Mouse (Mus musculus) layer of hippocampus, adult 9-11 months (tissue): ENCODE results near the gene Chp1.
A peak's percentile ranks its signal among the peaks of the same experiment; 100 is the strongest.
"Not testable (repeated sequence)": the region's sequence is repeated elsewhere in the genome, so short reads cannot be mapped to it uniquely, and the experiment has no call there.

Experiments used
- DNase-seq: peaks from one replicate; pipeline ENCODE4 v3.0.0; 2022

Chp1 gene

DNA sequence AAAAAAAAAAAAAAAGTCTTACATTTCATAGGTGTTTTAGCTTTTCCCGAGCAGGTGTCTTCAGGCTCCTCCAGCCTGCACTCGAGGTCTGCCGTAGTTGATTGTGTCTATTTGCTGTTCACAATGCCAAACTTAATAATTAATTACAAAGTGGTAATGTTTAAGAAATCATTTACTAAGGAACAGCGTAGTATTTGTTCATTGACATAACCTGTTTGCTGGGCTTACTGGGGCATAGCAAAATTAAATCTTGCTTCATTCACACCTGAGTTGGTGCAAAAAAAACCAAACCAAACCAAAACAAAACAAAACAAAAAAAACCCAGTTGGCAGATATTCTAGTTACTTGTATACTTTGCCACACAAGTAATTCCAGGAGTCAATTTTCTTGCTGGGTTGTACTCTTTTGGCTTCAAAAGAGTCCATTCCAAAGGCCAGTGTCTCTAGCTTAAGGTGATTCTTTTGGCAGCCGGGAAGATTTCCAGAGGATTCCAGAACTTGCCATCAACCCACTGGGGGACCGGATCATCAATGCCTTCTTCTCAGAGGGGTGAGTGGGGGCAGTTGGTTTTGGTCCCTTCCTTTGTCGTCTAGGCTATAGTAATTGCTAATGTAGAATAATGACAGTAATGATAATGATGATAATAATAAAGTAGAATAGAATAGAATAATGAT is 18.8 kb downstream of the Chp1 start:
- no peak for DNase-seq

DNA sequence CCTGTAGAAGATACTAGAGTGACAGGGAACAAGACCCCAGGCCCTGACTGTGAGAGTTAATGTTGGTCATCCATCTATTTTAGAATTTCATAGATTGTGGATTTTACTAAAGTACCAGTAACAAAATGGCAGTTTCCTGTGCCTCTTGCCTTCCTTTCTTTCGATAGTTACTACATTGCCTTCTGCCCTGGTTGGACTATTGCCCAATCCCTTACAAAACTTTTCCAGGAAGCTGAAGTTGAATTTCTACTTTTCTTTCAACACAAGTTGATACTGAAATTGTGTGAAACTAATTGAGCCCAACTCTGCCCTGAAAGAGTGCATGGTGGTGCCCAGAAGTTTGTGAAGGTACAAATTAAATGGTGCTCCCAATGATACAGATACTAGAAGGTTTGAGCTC is 25.0 kb downstream of the Chp1 start:
- DNase-seq = no peak

GRCm38 (mm10) chr2:119581571-119581970 is 34.1 kb downstream of the Chp1 start:
- no peak for DNase-seq

DNA sequence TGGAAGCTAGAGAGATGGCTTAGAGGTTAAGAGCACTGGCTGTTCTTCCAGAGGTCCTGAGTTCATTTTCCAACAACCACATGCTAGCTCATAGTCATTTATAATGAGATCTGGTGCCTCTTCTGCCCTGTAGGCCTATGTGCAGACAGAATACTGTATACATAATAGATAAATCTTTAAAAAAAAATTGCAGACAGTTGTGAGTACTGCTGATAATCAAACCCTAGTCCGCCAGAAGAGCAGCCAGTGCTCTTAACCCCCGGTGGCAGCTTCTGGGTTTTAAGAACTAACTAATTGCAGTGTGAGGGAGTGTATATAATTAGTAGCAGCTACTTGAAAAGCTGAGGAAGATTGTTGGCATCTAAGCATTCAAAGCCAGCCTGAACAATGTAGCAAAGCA is 35.9 kb downstream of the Chp1 start:
- no peak for DNase-seq

DNA sequence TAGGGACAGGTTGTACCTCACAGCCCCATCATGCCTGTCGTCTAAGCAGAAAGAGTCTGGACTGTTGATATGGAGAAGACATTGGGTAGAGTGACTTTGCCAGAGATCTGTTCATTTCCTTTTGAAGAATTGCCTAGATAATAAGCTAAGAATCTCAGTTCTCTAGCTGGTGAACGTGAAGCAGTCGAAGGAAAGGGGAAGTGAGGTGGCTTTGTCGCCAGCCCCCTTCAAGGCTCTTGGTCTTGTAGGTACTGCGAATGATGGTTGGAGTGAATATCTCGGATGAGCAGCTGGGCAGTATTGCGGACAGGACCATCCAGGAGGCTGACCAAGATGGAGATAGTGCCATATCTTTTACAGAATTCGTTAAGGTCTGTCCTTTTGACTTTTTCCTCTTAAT is 36.8 kb downstream of the Chp1 start:
- no peak for DNase-seq

- DNase-seq = no peak
These were observed 39.9 kb downstream of the Chp1 start for GRCm38 (mm10) chr2:119587383-119587782.

DNA sequence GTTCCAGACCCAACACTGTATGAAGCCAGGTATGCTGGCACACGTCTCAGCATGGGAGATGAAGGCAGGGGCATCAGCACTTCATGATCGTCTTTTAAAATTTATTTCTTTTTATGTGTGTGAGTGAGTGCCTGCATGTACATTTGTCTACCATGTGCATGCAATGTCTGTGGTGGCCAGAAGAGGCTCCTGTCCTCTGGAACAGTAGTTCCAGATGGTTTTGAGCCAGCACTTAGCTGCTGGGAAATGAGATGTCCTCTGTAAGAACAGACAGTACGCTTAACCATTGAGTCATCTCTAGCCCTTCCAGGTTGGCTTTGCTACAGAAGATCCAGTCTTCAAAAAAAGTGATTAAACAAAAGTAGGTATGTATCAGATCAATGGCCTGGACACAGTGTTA is 43.8 kb downstream of the Chp1 start:
- no peak for DNase-seq

GRCm38 (mm10) chr2:119593765-119594112 is 46.2 kb downstream of the Chp1 start:
- no peak for DNase-seq

- peak; percentile 96 for DNase-seq
These were observed 46.9 kb downstream of the Chp1 start for GRCm38 (mm10) chr2:119594113-119594981.

DNA sequence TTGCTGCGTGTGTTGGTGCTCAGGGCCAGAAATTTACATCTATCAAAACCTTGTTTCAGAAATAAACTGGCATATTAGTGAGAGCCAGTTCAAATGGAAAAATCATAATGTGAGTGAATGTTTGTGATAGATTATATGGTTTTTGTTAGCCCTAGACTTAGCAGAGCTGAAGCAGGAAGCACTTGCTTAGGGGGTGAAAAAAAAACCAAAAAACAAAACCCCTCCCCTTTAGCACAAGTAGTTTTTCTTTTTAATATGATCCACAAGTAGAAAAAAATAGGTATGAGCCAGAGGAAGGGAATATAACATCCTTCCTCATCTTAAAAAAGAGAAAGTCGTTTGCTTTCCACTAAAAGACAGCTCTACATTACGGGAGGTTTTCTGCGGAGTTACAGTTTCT is 47.8 kb downstream of the Chp1 start:
- no peak for DNase-seq

DNA sequence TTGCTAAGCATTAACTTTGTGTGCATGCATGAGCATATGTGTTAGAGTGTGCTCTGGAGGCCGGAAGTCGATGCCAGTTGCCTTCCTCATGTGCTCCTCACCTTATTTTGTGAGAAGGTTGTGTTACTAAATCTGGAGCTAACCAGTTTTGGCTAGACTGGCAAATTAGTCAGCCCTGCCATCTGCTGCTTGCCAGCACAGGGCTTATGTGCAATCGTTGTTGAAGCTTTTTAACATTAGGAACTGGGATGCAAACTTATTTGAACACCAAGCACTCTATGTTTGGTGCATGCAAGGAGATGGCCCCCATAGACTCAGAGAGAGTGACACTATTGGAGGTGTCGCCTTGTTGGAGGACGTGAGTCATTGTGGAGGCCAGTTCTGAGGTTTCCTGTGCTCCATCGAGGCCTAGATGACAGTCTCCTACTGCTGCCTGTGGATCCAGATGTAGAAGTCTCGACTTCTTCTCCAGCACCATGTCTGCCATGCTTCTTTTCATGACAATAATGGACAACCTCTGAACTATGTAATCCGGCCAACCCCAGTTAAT is 49.4 kb downstream of the Chp1 start:
- DNase-seq = peak; percentile 73

DNA sequence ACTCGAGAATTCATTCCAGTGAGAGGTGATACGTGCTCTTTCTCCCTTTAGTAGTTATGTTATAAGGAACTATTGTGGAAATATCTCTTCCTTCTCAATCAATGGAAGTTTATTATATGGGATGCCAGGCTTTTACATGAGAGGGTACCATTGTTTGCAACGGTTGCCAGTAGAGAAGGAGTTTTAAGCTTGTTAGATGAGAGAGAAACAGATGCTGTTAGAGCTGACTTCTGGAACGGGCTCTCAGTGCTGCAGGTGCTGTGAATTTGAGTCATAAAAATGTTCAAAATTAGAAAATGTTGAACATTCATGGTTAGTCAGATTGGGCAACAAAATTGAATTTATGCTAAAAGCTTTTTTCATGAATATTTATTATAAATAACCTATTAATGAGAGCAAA is 53.5 kb downstream of the Chp1 start:
- DNase-seq = peak; percentile 69

- DNase-seq = not testable (repeated sequence)
These were observed 54.1 kb downstream of the Chp1 start for GRCm38 (mm10) chr2:119601575-119601974.

DNA sequence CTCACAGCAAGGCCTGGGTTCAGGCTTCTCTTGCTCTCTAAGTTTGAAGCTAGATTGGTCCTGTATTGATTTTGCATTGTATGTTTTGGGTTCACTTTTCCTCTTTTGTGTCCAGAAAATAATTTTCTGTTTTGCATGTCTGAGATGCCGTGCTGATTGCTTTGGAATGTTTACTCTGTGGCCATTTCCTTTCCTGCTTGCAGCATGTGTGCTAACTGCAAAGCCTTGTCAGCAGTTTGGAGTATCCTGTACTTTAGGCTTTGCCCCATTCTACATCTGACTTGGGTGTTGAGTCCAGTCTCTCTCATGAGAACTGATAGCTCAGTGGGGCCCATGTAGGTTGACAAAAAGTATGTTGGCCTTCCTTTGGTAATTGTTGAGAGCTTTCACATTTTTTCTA is 55.0 kb downstream of the Chp1 start:
- DNase-seq = no peak

- no peak for DNase-seq
These were observed 56.4 kb downstream of the Chp1 start for GRCm38 (mm10) chr2:119603909-119604308.

GRCm38 (mm10) chr2:119605361-119605973 is 58.0 kb downstream of the Chp1 start:
- DNase-seq = no peak

DNA sequence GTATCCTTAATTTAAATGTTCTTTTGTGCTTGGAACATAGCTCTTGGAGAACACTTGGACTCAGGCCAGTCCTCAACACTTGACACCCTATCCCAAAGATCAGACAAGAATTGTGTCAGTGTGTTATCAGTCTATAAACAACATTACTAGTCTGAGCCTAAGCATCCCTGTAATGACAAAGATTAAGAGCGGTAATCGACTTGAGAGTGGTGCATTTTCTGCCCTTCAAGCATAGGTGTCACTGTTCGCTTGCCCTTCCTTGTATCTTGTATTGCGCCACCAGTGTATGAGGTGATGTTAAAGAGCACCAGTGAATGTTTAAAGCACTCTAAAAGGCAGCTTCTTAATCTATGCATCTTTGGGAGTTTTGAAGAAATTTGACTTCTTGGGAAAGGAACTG is 59.5 kb downstream of the Chp1 start:
- no peak for DNase-seq

DNA sequence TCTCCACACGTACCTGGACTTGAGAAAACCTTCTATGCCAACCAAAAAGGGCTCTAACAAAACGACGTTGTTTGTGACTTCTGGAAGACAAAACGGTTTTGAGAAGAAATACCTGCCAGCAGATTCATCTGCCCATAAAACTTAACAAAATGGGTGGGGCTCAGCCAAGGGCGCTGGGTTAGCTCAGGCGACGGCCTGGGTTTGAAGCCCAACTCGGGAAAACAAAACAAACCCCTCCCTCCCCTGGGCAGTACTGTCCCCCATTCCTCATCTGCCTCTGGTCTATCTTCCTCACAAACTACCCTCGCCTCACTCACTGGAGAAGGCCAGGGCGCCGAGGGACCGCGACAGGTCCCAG is 70.3 kb downstream of the Chp1 start:
- DNase-seq = no peak

DNA sequence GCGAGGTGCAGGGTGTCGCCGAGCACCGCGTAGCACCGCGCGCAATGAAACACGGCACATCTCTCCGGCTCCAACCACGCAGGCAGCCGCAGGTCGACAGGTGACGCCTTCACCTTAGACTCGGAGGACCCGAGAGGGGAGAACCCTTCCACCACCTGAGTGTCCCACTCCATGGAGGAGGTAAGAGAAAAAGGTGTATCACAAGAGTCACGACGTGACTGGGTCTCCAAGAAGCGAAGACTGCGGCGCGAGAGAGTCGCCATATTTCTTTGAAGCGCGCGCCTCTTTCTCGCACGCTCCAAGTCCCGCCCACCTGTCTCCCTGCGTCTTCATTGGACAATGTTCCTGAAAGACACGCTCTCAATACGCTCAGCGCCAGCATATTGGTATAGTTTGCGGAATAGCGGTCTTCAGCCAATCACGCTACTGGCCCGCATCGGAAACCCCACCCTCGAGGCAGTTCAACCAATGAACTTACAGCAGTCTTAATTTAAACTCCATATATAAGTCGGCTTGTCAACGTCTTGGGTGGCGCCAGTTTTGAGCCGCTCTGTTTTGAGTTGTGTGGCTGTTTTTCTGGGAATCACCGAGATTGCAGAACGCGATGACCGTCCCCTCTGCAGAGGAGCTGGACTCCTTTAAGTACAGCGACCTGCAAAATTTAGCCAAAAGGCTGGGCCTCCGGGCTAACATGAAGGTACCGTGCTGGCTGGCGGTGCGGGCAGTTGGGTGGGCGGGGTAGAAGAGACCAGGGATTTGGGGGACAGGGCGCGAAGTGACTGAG is 70.9 kb downstream of the Chp1 start, which contains the start of the genes Nusap1 and Oip5:
Gene Nusap1 (plus strand): TSS at position 100 of the 784 bp plus-strand sequence.
Gene Oip5 (minus strand): TSS at position 271 of the 784 bp plus-strand sequence.
- DNase-seq = peak; percentile 97

DNA sequence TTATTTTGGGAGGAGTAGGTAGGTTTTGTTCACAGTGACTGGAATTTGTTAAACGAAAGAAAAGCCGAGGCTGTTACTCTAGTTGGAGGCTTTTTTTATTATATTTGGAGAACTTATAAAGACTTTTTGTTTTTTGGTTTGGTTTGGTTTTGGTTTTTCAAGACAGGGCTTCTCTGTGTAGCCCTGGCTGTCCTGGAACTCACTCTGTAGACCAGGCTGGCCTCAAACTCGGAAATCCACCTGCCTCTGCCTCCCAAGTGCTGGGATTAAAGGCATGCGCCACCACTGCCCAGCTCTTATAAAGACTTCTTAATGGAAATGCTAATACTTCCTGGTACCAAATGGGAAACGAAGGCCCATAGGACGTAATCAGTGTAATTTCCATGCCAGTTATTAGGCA is 71.5 kb downstream of the Chp1 start:
- DNase-seq = not testable (repeated sequence)

DNA sequence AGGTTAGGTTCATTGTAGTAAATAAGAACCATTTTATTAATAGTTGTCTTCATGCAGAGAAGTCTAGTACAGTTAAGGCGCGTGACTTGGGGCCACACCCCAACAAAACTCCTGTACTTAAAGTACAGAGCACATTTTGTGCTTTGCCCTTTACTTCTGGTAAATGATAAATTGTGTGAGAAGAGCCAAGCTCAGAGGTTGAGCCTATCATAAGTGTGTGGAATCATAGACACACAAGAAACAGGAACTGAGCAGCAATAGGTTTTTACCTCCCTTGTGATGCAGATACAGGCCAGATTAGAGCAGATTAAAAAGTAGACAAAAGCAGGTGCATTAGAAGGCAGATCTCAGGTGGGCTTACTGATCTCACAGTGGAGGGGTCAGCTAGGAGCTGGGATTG is 73.8 kb downstream of the Chp1 start:
- no peak for DNase-seq
